Mouse (Mus musculus) C2C12 (cell line): ENCODE data around the gene Sstr3. TPM values are rescaled to one million over a fixed set of nuclear protein-coding genes. Genes with fewer than 3 reads are reported as not detected.

Experiments
- H3K27me3 ChIP-seq: one replicate; pipeline ENCODE4 v1.6.1; 2011; ENCODE audit not compliant: control insufficient read depth, insufficient read depth, insufficient read length
- H3K36me3 ChIP-seq: one replicate; pipeline ENCODE4 v1.6.1; 2011; ENCODE audit not compliant: control insufficient read depth, insufficient read depth
- H3K4me3 ChIP-seq: one replicate; pipeline ENCODE4 v1.5.1; 2011; ENCODE audit warnings: mild to moderate bottlenecking, control low read depth; ENCODE audit not compliant: poor library complexity, insufficient read depth, severe bottlenecking
- H3K79me2 ChIP-seq: one replicate; pipeline ENCODE4 v1.6.1; 2011; ENCODE audit not compliant: control insufficient read depth, insufficient read depth
- H3K79me3 ChIP-seq: one replicate; pipeline ENCODE4 v1.6.1; 2011; ENCODE audit warnings: low read depth, control low read depth
- H3ac ChIP-seq: one replicate; pipeline ENCODE3; 2011; ENCODE audit warnings: low read depth; ENCODE audit not compliant: control insufficient read depth, insufficient read length
- CEBPB ChIP-seq: IDR thresholded peaks from one replicate; pipeline ENCODE4 v1.6.1; 2011; ENCODE audit warnings: low read depth, mild to moderate bottlenecking, control low read depth, moderate library complexity
- CTCF ChIP-seq: IDR thresholded peaks from one replicate; pipeline ENCODE4 v1.5.1; 2011; ENCODE audit not compliant: control insufficient read depth, insufficient read depth, insufficient read length
- FOSL1 ChIP-seq: IDR thresholded peaks from one replicate; pipeline ENCODE4 v1.8.0; 2011; ENCODE audit warnings: mild to moderate bottlenecking, low read length; ENCODE audit not compliant: poor library complexity, insufficient read depth, severe bottlenecking
- MAX ChIP-seq: IDR thresholded peaks from one replicate; pipeline ENCODE4 v1.6.1; 2011; ENCODE audit warnings: mild to moderate bottlenecking, control low read depth
- MYOD1 ChIP-seq: IDR thresholded peaks from one replicate; pipeline ENCODE4 v1.6.1; 2011; ENCODE audit warnings: low read depth; ENCODE audit not compliant: control insufficient read depth, insufficient read length
- MYOG ChIP-seq: IDR thresholded peaks from one replicate; pipeline ENCODE4 v1.6.1; 2011; ENCODE audit not compliant: control insufficient read depth, insufficient read length; ENCODE audit errors: extremely low read depth
- USF1 ChIP-seq: IDR thresholded peaks from one replicate; pipeline ENCODE4 v1.6.1; 2011; ENCODE audit warnings: low read depth, mild to moderate bottlenecking, control low read depth, moderate library complexity
- polyA plus RNA-seq: library from polyadenylated mRNA; unstranded; fragments of >200 nt; fragmentation: generic; extraction: Trizol; gene quantifications from one replicate; pipeline ENCODE4 v1.2.1, GENCODE M21; 2012; ENCODE audit warnings: missing spikeins

The Sstr3 gene
- polyA plus RNA-seq, 1 experiment = not detected

- no peak overlapping the region for H3ac ChIP-seq
- H3K36me3 ChIP-seq = no peaks in the 10 kb centered on the region
- no peak for TF ChIP-seq CEBPB
- TF ChIP-seq FOSL1 = no peak
- TF ChIP-seq MYOD1 = no peak
- no peak for TF ChIP-seq CTCF
- TF ChIP-seq MAX = no peak
- no peak for TF ChIP-seq USF1
- TF ChIP-seq MYOG = no peak
- no peak overlapping the region for H3K4me3 ChIP-seq
- no peaks in the 10 kb centered on the region for H3K79me2 ChIP-seq
- H3K79me3 ChIP-seq = no peaks in the 10 kb centered on the region
- peaks cover 32% of the 10 kb centered on the region for H3K27me3 ChIP-seq
These were observed 40.5 kb downstream of the Sstr3 start for GRCm38 (mm10) chr15:78504013-78504412.

- TF ChIP-seq MYOG = no peak
- no peak for TF ChIP-seq MAX
- TF ChIP-seq CEBPB = no peak
- TF ChIP-seq FOSL1 = no peak
- TF ChIP-seq CTCF = no peak
- TF ChIP-seq MYOD1 = no peak
- TF ChIP-seq USF1 = no peak
- Histone ChIP-seq H3K79me2 (no peaks in the 10 kb centered on the region), H3K27me3 (peaks cover 35% of the 10 kb centered on the region), H3ac (no peak overlapping the region), H3K36me3 (no peaks in the 10 kb centered on the region), H3K79me3 (no peaks in the 10 kb centered on the region), H3K4me3 (no peak overlapping the region)
These were observed 41.9 kb downstream of the Sstr3 start for GRCm38 (mm10) chr15:78502437-78503132.

- H3K36me3 ChIP-seq = no peaks in the 10 kb centered on the region
- no peaks in the 10 kb centered on the region for H3K79me3 ChIP-seq
- H3ac ChIP-seq = no peak within 1 kb of the TSS
- no peak within 1 kb of the TSS for H3K4me3 ChIP-seq
- H3K27me3 ChIP-seq = peaks cover 9% of the 10 kb centered on the region
- H3K79me2 ChIP-seq = no peaks in the 10 kb centered on the region
- TF ChIP-seq MAX (no peak), MYOD1 (no peak), USF1 (no peak), CEBPB (no peak), MYOG (no peak), CTCF (no peak), FOSL1 (no peak)
These were observed 49.5 kb downstream of the Sstr3 start, which contains the start of gene Il2rb for GRCm38 (mm10) chr15:78494968-78495406. TSS of gene Il2rb (minus strand) at chr15:78495271.

- Histone ChIP-seq H3ac (no peak overlapping the region), H3K4me3 (no peak overlapping the region), H3K79me2 (no peaks in the 10 kb centered on the region), H3K36me3 (no peaks in the 10 kb centered on the region), H3K27me3 (peaks cover 4% of the 10 kb centered on the region), H3K79me3 (no peaks in the 10 kb centered on the region)
- no peak for TF ChIP-seq FOSL1
- no peak for TF ChIP-seq MYOD1
- TF ChIP-seq MYOG = no peak
- no peak for TF ChIP-seq MAX
- TF ChIP-seq CEBPB = no peak
- no peak for TF ChIP-seq CTCF
- no peak for TF ChIP-seq USF1
These were observed 51.0 kb downstream of the Sstr3 start for GRCm38 (mm10) chr15:78493401-78494010.

- Histone ChIP-seq H3ac (no peak overlapping the region), H3K36me3 (no peaks in the 10 kb centered on the region), H3K27me3 (peaks cover 13% of the 10 kb centered on the region), H3K4me3 (no peak overlapping the region), H3K79me2 (no peaks in the 10 kb centered on the region), H3K79me3 (no peaks in the 10 kb centered on the region)
- no peak for TF ChIP-seq MAX
- TF ChIP-seq CTCF = no peak
- TF ChIP-seq USF1 = no peak
- no peak for TF ChIP-seq MYOG
These were observed 53.2 kb downstream of the Sstr3 start for GRCm38 (mm10) chr15:78491301-78491700.

- no peaks in the 10 kb centered on the region for H3K79me2 ChIP-seq
- H3K79me3 ChIP-seq = no peaks in the 10 kb centered on the region
- H3K27me3 ChIP-seq = peaks cover 27% of the 10 kb centered on the region
- no peak overlapping the region for H3ac ChIP-seq
- TF ChIP-seq MYOG (no peak), FOSL1 (no peak), USF1 (no peak), MAX (no peak), CTCF (no peak), MYOD1 (no peak), CEBPB (no peak)
- no peaks in the 10 kb centered on the region for H3K36me3 ChIP-seq
- H3K4me3 ChIP-seq = no peak overlapping the region
These were observed 54.6 kb downstream of the Sstr3 start for GRCm38 (mm10) chr15:78489906-78490305.
